Mouse (Mus musculus): ENCODE measurements around the gene Noct. TPM values are rescaled to one million over a fixed set of nuclear protein-coding genes. Genes with fewer than 3 reads are reported as not detected.

Noct gene
- total RNA-seq, 2 experiments from 2014 or later = 49.0 to 51.0 TPM

- intact Hi-C loops (cut with DNase I) = no loop called here
- DNase-seq (ENCODE audit: extremely low spot score in 1 of 2, low spot score in 2 of 2) = no peak
These were observed 72.5 kb downstream of the Noct start for GRCm38 (mm10) chr3:51296790-51297189.

Small RNA genes within 50 kb of the gene (microRNA-seq; reads per million reads assigned to microRNA genes)
- not detected for gene Gm24282

Other genes starting within 250 kb of the Noct start
- gene Elf2, start 116.2 kb downstream of the Noct start, total RNA-seq (2021) = 10 to 100 TPM; 24.6 to 26.5 TPM
- not detected for gene Mgarp, start 172.3 kb downstream of the Noct start, total RNA-seq (2021)
- gene Ndufc1, start 184.5 kb downstream of the Noct start, total RNA-seq (2021) = 100 to 1,000 TPM; 341 to 350 TPM
- gene Naa15, start 190.7 kb downstream of the Noct start, total RNA-seq (2021) = 10 to 100 TPM; 48.0 to 56.5 TPM